ENCODE assay signal across 10 mouse cellular contexts in genomic region chr9:63862427-63862826, GRCm38 (mm10).
DNase-seq lines count a peak whose midpoint lies in the region; ATAC-seq and TF ChIP-seq lines count a peak whose summit lies in the region.
"Had no signal": no experiment of that assay in that cellular context is flagged by ENCODE, and none has a peak within 500 bp of the region (broad histone marks: within the 10 kb centered on the region; RNA-seq: fewer than 3 reads in every experiment).

No protein-coding gene starts in this region.

- no peak overlapping the region for H3K4me2 ChIP-seq in forebrain, embryonic 16.5 days (ENCODE audit: low read length)
- no peak overlapping the region for H3K4me2 ChIP-seq in lung, postnatal 0 days (replicated peaks; ENCODE audit: low read depth, low read length)
- H3K4me2 ChIP-seq in midbrain, embryonic 15.5 days: no peak overlapping the region

- no peaks in the 10 kb centered on the region for H3K36me3 ChIP-seq in forebrain, embryonic 10.5 days (replicated peaks)
- no peaks in the 10 kb centered on the region for H3K36me3 ChIP-seq in forebrain, embryonic 16.5 days (ENCODE audit: control insufficient read depth, insufficient read depth)
- no peaks in the 10 kb centered on the region for H3K36me3 ChIP-seq in lung, postnatal 0 days (ENCODE audit: insufficient read depth, low read length)
- H3K36me3 ChIP-seq in midbrain, embryonic 15.5 days (replicated peaks): no peaks in the 10 kb centered on the region
- H3K36me3 ChIP-seq: G1E had no signal

- 0 out of 2 replicates have a peak, but pooled peaks cover 3% of the 10 kb centered on the region for H3K27me3 ChIP-seq in forebrain, embryonic 10.5 days (ENCODE audit: poor library complexity, severe bottlenecking)
- H3K27me3 ChIP-seq in forebrain, embryonic 16.5 days (replicated peaks; ENCODE audit: control insufficient read depth, insufficient read depth, low read length): no peaks in the 10 kb centered on the region
- no peaks in the 10 kb centered on the region for H3K27me3 ChIP-seq in lung, postnatal 0 days (replicated peaks; ENCODE audit: insufficient read depth, low read length)
- H3K27me3 ChIP-seq in midbrain, embryonic 15.5 days (replicated peaks): no peaks in the 10 kb centered on the region

- WGBS in forebrain, embryonic 10.5 days: 30% methylated on average over 6 of the region's 6 CpGs
- WGBS in forebrain, embryonic 16.5 days: 30% methylated on average over 6 of the region's 6 CpGs
- WGBS in lung, postnatal 0 days: 43% methylated on average over 6 of the region's 6 CpGs
- WGBS in midbrain, embryonic 15.5 days: 33% methylated on average over 6 of the region's 6 CpGs

- DNase-seq in forebrain, embryonic 10.5 days (ENCODE audit: extremely low spot score, low spot score): peak; percentile 44
- peak; percentile 81 for DNase-seq in lung, postnatal 0 days (ENCODE audit: low spot score)
- no peak for DNase-seq in lung, postnatal 25 days (ENCODE audit: low spot score)
- DNase-seq in embryo, embryonic 11 days: peak; percentile 76
- DNase-seq in cerebellum, adult 11-12 months: no peak
- DNase-seq in left cerebral cortex, adult 11 months (ENCODE audit: low spot score): no peak

- peaks cover 25% of the 10 kb centered on the region for H3K4me1 ChIP-seq in forebrain, embryonic 10.5 days
- peaks cover 3% of the 10 kb centered on the region; the same call in 1 of the 2 replicates for H3K4me1 ChIP-seq in forebrain, embryonic 16.5 days (replicated peaks; ENCODE audit: control insufficient read depth, insufficient read depth, low read length)
- H3K4me1 ChIP-seq in lung, postnatal 0 days (ENCODE audit: insufficient read depth, low read depth, low read length): no peaks in the 10 kb centered on the region
- H3K4me1 ChIP-seq in midbrain, embryonic 15.5 days: peaks cover 14% of the 10 kb centered on the region

- H3K27ac ChIP-seq in forebrain, embryonic 10.5 days: no peak overlapping the region
- H3K27ac ChIP-seq in forebrain, embryonic 16.5 days (ENCODE audit: low read length): no peak overlapping the region
- H3K27ac ChIP-seq in lung, postnatal 0 days (ENCODE audit: low read length): no peak overlapping the region
- H3K27ac ChIP-seq in midbrain, embryonic 15.5 days: no peak overlapping the region

- H3K4me3 ChIP-seq in forebrain, embryonic 10.5 days: no peak overlapping the region
- no peak overlapping the region for H3K4me3 ChIP-seq in forebrain, embryonic 16.5 days (replicated peaks; ENCODE audit: low read length)
- H3K4me3 ChIP-seq in lung, postnatal 0 days (ENCODE audit: low read depth, low read length): no peak overlapping the region
- H3K4me3 ChIP-seq in midbrain, embryonic 15.5 days: no peak overlapping the region
- H3K4me3 ChIP-seq: erythroblast, embryonic 14.5 days had no signal

- ATAC-seq in forebrain, embryonic 16.5 days: no peak
- ATAC-seq in lung, postnatal 0 days: peak; percentile 65
- ATAC-seq in midbrain, embryonic 15.5 days (replicated peaks): 0 out of 2 replicates have a peak, but pooled peaks have one; percentile 20

- no peak overlapping the region for H3K9ac ChIP-seq in forebrain, embryonic 16.5 days (replicated peaks; ENCODE audit: low read depth, low read length)
- H3K9ac ChIP-seq in lung, postnatal 0 days (replicated peaks; ENCODE audit: low read depth): no peak overlapping the region
- no peak overlapping the region for H3K9ac ChIP-seq in midbrain, embryonic 15.5 days

- peak; percentile 69 for TF ChIP-seq CTCF in lung, postnatal 0 days (IDR thresholded peaks at IDR 0.05)

- no peaks in the 10 kb centered on the region for H3K9me3 ChIP-seq in forebrain, embryonic 10.5 days
- no peaks in the 10 kb centered on the region for H3K9me3 ChIP-seq in forebrain, embryonic 16.5 days (ENCODE audit: control insufficient read depth, low read length)
- no peaks in the 10 kb centered on the region for H3K9me3 ChIP-seq in lung, postnatal 0 days (ENCODE audit: low read length)
- H3K9me3 ChIP-seq in midbrain, embryonic 15.5 days: no peaks in the 10 kb centered on the region
- H3K9me3 ChIP-seq: G1E had no signal

- no peak for TF ChIP-seq EP300 in lung, postnatal 0 days (IDR thresholded peaks at IDR 0.05)

Comparison
In these comparisons a context has a peak if more than half of its experiments do, and no peak if none do; other contexts are left out.
1. DNase-seq: peak in forebrain, embryonic 10.5 days (single experiment), lung, postnatal 0 days (single experiment) and embryo, embryonic 11 days (single experiment); none in lung, postnatal 25 days (single experiment), cerebellum, adult 11-12 months (single experiment) and left cerebral cortex, adult 11 months (single experiment).